Mouse (Mus musculus) G1E (cell line): Measurements from ENCODE around the gene Nkx1-2.

Experiments
- CTCF ChIP-seq: IDR thresholded peaks from 2 replicates; pipeline ENCODE4 v1.5.1; 2012; ENCODE audit warnings: low read depth, low read length, inconsistent platforms, mixed read lengths
- GATA1 ChIP-seq: IDR thresholded peaks from 2 replicates; pipeline ENCODE4 v1.6.1; 2012; ENCODE audit warnings: borderline replicate concordance, low read length, inconsistent platforms, mixed read lengths
- GATA2 ChIP-seq: IDR thresholded peaks from 2 replicates; pipeline ENCODE4 v1.6.1; 2012; ENCODE audit warnings: low read depth, low read length, inconsistent platforms, borderline replicate concordance
- POLR2AphosphoS5 ChIP-seq: IDR thresholded peaks from 2 replicates; pipeline ENCODE4 v1.6.1; 2012; ENCODE audit warnings: low read depth, low read length, inconsistent platforms; ENCODE audit not compliant: insufficient replicate concordance
- TAL1 ChIP-seq: conservative IDR thresholded peaks from 2 replicates; pipeline ENCODE4 v1.6.1; 2012; ENCODE audit warnings: low read depth, low read length, inconsistent platforms, mixed read lengths

DNA sequence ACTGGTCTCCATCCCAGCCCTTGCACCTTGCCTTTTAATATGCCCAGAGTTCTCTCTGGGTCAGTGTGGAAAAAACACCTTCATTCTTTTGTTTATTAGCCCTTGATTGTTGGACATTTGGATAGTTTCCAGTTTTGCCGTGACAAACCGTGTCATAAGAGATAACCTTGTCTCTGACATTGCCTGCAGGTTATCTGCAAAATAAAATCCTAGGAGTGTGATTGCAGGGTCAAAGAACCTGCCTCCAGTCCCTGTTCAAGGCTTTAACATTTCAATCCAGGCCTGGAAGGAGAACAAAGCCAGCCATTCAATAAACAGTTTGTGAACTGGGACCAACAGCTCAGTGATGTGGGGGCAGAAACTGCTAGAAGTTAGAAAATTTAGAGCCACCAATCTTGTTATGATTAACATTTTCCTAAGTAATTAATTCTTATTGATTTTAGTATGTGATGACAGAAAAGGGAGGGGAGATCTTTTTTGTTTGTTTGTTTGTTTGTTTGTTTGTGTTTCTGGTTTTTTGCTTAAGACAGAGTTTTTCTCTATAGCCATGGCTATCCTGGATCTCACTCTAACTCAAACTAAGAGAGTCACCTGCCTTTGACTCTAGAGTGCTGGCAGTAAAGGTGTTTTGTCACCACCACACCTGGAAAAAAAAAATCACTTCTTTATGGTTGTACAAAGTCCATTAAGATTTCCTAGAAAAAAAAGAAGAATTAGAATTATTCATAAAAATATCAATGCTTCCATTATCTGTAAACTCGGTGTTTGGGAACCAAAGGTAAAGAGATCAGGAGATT lies 13.5 kb downstream of the Nkx1-2 start:
- no peak for TF ChIP-seq TAL1
- TF ChIP-seq CTCF: no peak
- TF ChIP-seq GATA1: no peak
- no peak for TF ChIP-seq POLR2AphosphoS5
- no peak for TF ChIP-seq GATA2
